Mouse (Mus musculus) heart, adult 10 weeks (tissue): ENCODE measurements around the gene Wfdc1. TPM values are rescaled to one million over a fixed set of nuclear protein-coding genes. Genes with fewer than 3 reads are reported as not detected.

ENCODE experiments used
- polyA plus RNA-seq: library from polyadenylated mRNA; stranded (reverse); fragments of 350-450 nt; fragmentation: Illumina TruSeq; extraction: RNeasy Lipid Tissue Mini Kit (QIAGEN cat#74804); gene quantifications from one replicate; pipeline ENCODE4 v1.2.3, GENCODE M21; 2014; ENCODE audit warnings: low read depth, low replicate concordance

Wfdc1 gene
- polyA plus RNA-seq, result 23.6 TPM

DNA sequence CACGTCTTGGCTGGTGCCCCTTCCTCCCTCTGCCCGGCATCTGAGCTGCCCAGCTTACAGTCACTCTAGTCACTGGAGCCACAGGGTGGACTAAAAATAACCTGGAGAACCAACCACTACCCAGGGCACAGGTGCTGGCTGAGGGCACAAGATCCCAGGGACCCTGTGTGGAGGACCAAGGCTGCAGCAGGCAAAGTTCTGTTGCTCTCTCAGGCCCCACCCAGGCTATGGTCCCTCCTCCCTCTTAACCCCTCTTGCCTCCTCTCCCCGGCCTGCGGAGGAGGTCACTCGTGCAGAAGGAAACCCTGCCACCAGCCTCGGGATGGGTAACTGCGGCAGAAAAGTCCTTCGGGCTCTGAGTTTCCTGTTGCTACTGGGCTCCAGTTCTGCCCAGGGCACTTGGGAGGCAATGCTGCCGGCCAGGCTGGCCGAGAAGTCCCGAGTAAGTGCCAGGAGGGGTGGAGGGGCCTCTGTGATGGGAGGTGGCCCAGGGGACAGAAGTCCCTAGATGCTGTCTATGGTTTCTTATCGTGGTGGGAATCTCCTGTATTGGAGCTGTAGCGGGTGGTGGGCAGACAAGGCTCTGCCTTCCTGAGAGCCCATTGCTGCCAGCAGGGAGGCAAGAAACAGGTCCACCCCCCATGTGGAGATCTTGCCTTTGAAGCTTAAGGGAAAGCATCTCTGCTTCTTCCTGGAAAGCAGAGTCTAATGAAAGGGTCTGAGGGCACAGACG lies at the start of gene Wfdc1:
Gene Wfdc1 (plus strand): TSS at position 147 of the 733 bp plus-strand sequence.

DNA sequence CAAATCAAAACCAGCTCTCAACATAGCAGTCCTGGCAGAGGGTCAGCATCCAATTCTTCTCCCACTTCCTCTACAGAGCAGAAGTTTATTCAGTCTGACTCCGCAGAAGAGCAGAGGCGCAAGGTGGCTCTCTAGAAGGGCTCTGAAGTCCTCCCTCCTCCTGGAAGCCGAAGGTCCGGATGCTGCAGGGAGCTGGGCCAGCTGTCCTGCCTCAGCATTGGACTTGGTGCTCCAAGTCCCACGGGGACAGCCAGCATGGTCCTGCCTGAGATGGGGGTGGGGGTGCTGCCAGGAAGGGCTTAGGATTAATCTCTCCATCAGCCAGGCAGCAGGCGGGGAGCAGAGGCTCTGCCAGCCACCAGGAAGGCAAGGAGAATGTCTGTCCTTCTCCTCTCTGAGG lies 30.8 kb upstream of the Wfdc1 start, which contains the start of gene Kcng4:
Gene Kcng4 (minus strand): TSS at position 303 of the 400 bp plus-strand sequence.

DNA sequence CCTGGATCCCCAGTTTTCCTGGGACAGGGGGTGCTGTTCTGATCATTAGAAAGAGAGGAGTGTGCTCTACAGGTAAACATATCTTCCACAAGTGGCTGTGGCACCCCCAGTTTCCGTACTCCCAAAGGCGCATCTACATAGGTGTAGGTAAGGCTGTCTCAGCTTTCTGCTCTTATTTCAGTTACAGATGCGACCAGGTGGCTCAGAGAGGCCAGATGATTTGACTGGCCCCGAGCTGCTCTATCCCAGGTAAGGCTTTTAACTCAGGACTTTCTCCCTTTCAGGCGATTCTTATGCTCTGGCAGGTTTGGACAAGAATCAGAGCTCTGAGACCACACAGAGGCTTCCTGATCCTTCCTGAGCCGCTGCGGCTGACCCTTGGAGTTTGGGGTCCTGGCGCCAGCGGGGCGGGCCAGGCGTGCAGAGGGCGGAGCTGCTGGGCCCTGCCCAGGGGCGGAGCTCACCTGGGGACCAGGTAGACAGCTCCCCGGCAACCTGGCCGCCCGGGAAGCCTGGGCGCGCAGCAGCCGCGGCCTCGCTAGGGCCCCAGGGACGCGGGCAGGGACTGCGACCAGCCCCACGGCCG lies 33.5 kb downstream of the Wfdc1 start, which contains the start of gene Atp2c2:
Gene Atp2c2 (plus strand): TSS at position 461 of the 586 bp plus-strand sequence.

Other genes with a start within 250 kb of the Wfdc1 start
- gene Osgin1, start 232.2 kb upstream of the Wfdc1 start, polyA plus RNA-seq, result 4.1 TPM
- not detected for gene Necab2, start 219.6 kb upstream of the Wfdc1 start, polyA plus RNA-seq
- not detected for gene Slc38a8, start 164.7 kb upstream of the Wfdc1 start, polyA plus RNA-seq
- 34.2 TPM for gene Mbtps1, start 107.6 kb upstream of the Wfdc1 start, polyA plus RNA-seq
- gene Hsdl1, start 91.2 kb upstream of the Wfdc1 start, polyA plus RNA-seq, result 13.6 TPM
- gene Dnaaf1, start 91.1 kb upstream of the Wfdc1 start, polyA plus RNA-seq, result not detected
- 5.3 TPM for gene Taf1c, start 61.1 kb upstream of the Wfdc1 start, polyA plus RNA-seq
- not detected for gene Adad2, start 53.6 kb upstream of the Wfdc1 start, polyA plus RNA-seq
- 0.34 TPM for gene Kcng4, start 30.7 kb upstream of the Wfdc1 start, polyA plus RNA-seq
- not detected for gene Atp2c2, start 33.6 kb downstream of the Wfdc1 start, polyA plus RNA-seq
- gene Tldc1, start 112.1 kb downstream of the Wfdc1 start, polyA plus RNA-seq, result 13.1 TPM
- gene Cotl1, start 174.2 kb downstream of the Wfdc1 start, polyA plus RNA-seq, result 16.8 TPM
- gene Klhl36, start 195.9 kb downstream of the Wfdc1 start, polyA plus RNA-seq, result 1.7 TPM
- 51.1 TPM for gene Usp10, start 244.0 kb downstream of the Wfdc1 start, polyA plus RNA-seq
- gene Gm20388, start 244.5 kb downstream of the Wfdc1 start, polyA plus RNA-seq, result 24.8 TPM